Mouse (Mus musculus): Measurements from ENCODE around the gene Iqgap2. TPM values are rescaled to one million over a fixed set of nuclear protein-coding genes. Genes with fewer than 3 reads are reported as not detected.

The Iqgap2 gene
- polyA plus RNA-seq, 1 experiment from 2014 or later = 3.0 TPM

DNA sequence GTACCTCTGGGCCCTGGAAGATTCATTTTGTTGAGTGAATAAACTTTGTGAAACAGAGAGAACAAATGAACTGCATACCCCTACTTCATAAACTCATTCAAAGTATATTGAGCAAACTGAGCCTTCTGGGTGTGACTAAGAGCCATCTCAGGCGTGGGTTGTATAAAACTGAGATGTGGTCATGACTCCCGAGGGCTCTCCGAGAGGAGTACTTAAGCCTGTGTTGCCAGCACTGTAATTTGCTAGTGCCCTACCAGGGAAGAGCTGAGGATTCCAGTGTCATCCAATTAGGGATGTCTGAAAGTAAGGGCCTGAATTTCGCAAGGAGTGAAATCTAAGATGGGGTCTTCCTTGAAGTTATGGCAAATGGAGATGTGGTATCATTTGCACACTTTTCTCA lies 304.1 kb downstream of the Iqgap2 start:
- Histone ChIP-seq H3K4me1 (ENCODE audit: control insufficient read depth, insufficient read depth, low read length) (peaks cover 8% of the 10 kb centered on the region; the same call in 1 of the 2 replicates), H3K4me2 (ENCODE audit: low read length) (no peak overlapping the region), H3K9me3 (replicated peaks; ENCODE audit: control insufficient read depth, low read length, poor library complexity, severe bottlenecking) (no peaks in the 10 kb centered on the region), H3K4me3 (ENCODE audit: low read depth, low read length) (no peak overlapping the region), H3K36me3 (ENCODE audit: control insufficient read depth, insufficient read depth, low read length) (no peaks in the 10 kb centered on the region), H3K27ac (ENCODE audit: low read length) (no peak overlapping the region), H3K27me3 (ENCODE audit: control insufficient read depth, insufficient read depth, low read depth, low read length) (no peaks in the 10 kb centered on the region), H3K9ac (ENCODE audit: low read depth, low read length) (no peak overlapping the region)
- no peak for ATAC-seq
- 88% methylated on average over 4 of the region's 4 CpGs for WGBS

DNA sequence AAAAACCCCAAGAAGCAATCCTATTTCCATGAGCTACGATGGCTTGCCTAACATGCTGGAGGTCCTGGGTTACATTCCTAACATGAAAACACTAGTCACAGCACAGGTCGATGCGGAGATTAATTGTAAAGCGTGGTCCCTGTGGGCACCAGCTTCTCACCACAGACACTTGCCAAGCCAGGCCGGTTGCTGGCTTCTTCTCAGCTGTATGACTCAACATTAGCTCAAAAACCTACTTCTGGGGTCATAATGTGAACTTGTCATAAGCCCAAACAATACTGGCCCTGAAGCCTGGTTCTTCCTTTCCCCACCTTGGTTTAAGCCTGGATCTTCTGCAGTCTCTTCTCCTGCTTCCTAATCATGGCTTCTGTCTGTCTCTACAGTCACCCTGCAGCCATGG lies 306.8 kb downstream of the Iqgap2 start:
- Histone ChIP-seq H3K4me1 (ENCODE audit: control insufficient read depth, insufficient read depth, low read length) (peaks cover 8% of the 10 kb centered on the region; the same call in 1 of the 2 replicates), H3K4me3 (ENCODE audit: low read depth, low read length) (no peak overlapping the region)
- WGBS = 81% methylated on average over 5 of the region's 5 CpGs

DNA sequence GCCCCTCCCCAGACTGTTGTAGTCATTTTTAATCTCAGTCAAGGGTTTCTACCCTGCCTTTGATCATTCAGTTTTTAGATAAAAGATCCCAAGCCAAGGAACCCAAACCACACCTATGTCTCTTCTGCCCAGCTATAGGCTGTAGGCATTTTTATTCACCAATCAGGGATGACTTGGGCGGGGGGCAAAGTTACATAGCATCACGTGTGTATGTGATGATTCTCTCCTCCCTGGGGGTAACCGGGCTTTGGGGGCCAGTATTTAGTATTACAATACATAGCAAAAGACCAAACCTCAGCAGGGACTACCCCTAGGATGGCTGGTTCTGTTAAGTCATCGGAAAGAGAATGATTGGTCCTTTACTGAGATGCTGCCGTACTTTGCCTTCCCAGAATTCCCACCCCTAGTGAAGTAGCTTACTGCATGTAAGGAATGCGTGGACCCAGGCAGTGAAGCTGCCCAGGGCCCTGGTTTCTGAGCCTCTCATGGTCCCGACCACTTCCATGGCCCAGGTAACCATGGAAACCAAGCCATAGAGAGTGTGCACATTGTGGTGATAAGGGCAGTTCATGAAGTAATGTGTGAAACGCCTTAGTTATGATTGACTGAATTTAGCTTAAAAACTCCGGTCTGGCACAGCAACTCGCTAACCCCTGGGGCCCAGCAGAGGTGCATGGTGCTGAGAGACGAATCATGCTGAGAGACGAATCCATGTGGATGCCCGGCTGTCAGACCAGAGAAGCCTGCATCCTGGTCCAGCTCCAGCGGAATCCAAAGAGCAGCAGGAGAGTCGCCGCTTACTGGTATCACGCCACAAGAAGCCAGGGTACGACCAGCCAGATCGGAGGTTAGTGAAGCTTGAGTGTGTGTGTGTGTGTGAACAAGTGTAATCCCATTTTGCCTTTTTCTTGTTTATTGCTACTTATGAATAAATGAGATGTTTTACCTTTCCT lies 308.2 kb downstream of the Iqgap2 start:
- H3K27me3 ChIP-seq (ENCODE audit: control insufficient read depth, insufficient read depth, low read depth, low read length) = no peaks in the 10 kb centered on the region
- WGBS = 45% methylated on average over 19 of the region's 19 CpGs
- peak overlapping the region; percentile 37 for H3K4me2 ChIP-seq (ENCODE audit: low read length)
- H3K4me1 ChIP-seq (ENCODE audit: control insufficient read depth, insufficient read depth, low read length) = peaks cover 8% of the 10 kb centered on the region; the same call in 1 of the 2 replicates
- peak overlapping the region; percentile 11; the same call in 1 of the 2 replicates for H3K4me3 ChIP-seq (ENCODE audit: low read depth, low read length)
- ATAC-seq = peak; percentile 94
- H3K27ac ChIP-seq (ENCODE audit: low read length) = peak overlapping the region; percentile 12; the same call in 1 of the 2 replicates
- no peaks in the 10 kb centered on the region for H3K9me3 ChIP-seq (replicated peaks; ENCODE audit: control insufficient read depth, low read length, poor library complexity, severe bottlenecking)
- no peak overlapping the region for H3K9ac ChIP-seq (ENCODE audit: low read depth, low read length)
- H3K36me3 ChIP-seq (ENCODE audit: control insufficient read depth, insufficient read depth, low read length) = no peaks in the 10 kb centered on the region

More for the DNA sequence above, 306.8 kb downstream of the Iqgap2 start:
- H3K4me2 ChIP-seq (ENCODE audit: low read length) = no peak overlapping the region
- H3K27me3 ChIP-seq (ENCODE audit: control insufficient read depth, insufficient read depth, low read depth, low read length) = no peaks in the 10 kb centered on the region
- H3K9ac ChIP-seq (ENCODE audit: low read depth, low read length) = no peak overlapping the region
- ATAC-seq = no peak
- no peak overlapping the region for H3K27ac ChIP-seq (ENCODE audit: low read length)
- H3K9me3 ChIP-seq (replicated peaks; ENCODE audit: control insufficient read depth, low read length, poor library complexity, severe bottlenecking) = no peaks in the 10 kb centered on the region
- H3K36me3 ChIP-seq (ENCODE audit: control insufficient read depth, insufficient read depth, low read length) = no peaks in the 10 kb centered on the region

DNA sequence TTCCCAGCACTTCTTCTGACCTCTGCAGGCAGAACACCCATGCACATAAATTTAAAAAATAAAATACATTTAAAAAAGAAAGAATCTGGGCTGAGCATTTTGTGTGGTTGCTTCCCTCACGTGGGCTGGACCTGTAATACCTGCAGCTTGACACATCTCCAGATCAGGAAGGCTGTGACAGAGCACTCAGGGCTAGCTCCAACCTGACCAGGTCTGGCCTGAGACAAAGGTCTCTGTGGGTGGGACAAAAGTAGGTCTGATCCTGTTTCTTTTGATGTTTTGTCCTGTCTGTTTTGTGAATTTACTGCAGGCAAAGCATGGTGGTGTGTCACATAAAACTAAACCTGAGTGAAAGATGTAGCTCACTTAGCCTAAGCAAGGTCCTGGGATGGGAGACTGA lies 309.9 kb downstream of the Iqgap2 start:
- 48% methylated on average over 1 of the region's 1 CpGs for WGBS
- H3K4me3 ChIP-seq (ENCODE audit: low read depth, low read length) = no peak overlapping the region
- H3K4me2 ChIP-seq (ENCODE audit: low read length) = no peak overlapping the region
- H3K36me3 ChIP-seq (ENCODE audit: control insufficient read depth, insufficient read depth, low read length) = no peaks in the 10 kb centered on the region
- no peaks in the 10 kb centered on the region for H3K27me3 ChIP-seq (ENCODE audit: control insufficient read depth, insufficient read depth, low read depth, low read length)
- no peak overlapping the region for H3K27ac ChIP-seq (ENCODE audit: low read length)
- no peak overlapping the region for H3K9ac ChIP-seq (ENCODE audit: low read depth, low read length)
- H3K4me1 ChIP-seq (ENCODE audit: control insufficient read depth, insufficient read depth, low read length) = peaks cover 8% of the 10 kb centered on the region; the same call in 1 of the 2 replicates
- no peak for ATAC-seq
- H3K9me3 ChIP-seq (replicated peaks; ENCODE audit: control insufficient read depth, low read length, poor library complexity, severe bottlenecking) = no peaks in the 10 kb centered on the region

DNA sequence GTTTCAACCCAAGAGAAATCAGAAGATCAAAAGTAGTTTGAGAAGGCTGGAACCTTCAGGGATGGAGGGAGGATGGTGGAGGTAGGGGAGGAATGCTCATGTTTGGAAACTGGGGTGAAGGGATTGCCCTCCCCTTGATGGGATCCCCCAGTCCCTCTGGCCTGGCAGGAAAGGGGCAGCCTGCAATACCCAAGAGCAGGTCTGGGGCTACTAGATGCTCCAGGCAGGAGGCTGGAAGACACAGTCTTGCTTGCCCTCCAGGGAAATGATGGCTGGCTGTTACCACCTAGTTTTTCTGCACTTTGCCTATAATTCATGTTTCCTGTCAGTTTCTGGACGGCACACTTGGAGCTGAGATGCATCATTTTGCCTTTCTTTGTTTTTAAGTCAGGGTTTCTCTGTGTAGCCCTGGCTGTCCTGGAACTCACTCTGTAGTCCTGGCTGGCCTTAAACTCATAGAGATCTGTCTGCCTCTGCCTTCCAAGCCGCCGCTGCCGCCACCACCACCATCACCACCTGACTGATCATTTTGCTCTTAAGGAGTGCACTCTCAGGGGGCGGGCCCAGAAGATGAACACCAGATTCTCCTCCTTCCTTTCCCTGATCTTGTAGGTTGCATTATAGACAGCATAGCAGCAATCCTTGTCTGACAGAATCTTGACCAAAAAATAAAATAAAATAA lies 313.6 kb downstream of the Iqgap2 start:
- no peak for ATAC-seq
- peaks cover under 1% of the 10 kb centered on the region; the same call in 1 of the 2 replicates for H3K4me1 ChIP-seq (ENCODE audit: control insufficient read depth, insufficient read depth, low read length)
- H3K36me3 ChIP-seq (ENCODE audit: control insufficient read depth, insufficient read depth, low read length) = no peaks in the 10 kb centered on the region
- no peak overlapping the region for H3K4me2 ChIP-seq (ENCODE audit: low read length)
- H3K27ac ChIP-seq (ENCODE audit: low read length) = no peak overlapping the region
- H3K9me3 ChIP-seq (replicated peaks; ENCODE audit: control insufficient read depth, low read length, poor library complexity, severe bottlenecking) = no peaks in the 10 kb centered on the region
- no peak overlapping the region for H3K4me3 ChIP-seq (ENCODE audit: low read depth, low read length)
- no peaks in the 10 kb centered on the region for H3K27me3 ChIP-seq (ENCODE audit: control insufficient read depth, insufficient read depth, low read depth, low read length)
- H3K9ac ChIP-seq (ENCODE audit: low read depth, low read length) = no peak overlapping the region
- WGBS = 91% methylated on average over 5 of the region's 5 CpGs

Other genes starting within 250 kb of the Iqgap2 start
- gene F2rl2, start 195.1 kb downstream of the Iqgap2 start, polyA plus RNA-seq (2015; fragmentation: Nextera tagmentation; extraction: Ambion mirVana) = 0.30 and 0.40 TPM in 2 replicates
- gene Gm20075, start 189.5 kb upstream of the Iqgap2 start, polyA plus RNA-seq (2015; fragmentation: Nextera tagmentation; extraction: Ambion mirVana) = 19.9 and 21.2 TPM in 2 replicates
- 0.23 TPM in 1 of 2 replicates, not detected in the other for gene Gm17190, start 190.1 kb upstream of the Iqgap2 start, polyA plus RNA-seq (2015; fragmentation: Nextera tagmentation; extraction: Ambion mirVana)
- gene Sv2c, start 240.7 kb upstream of the Iqgap2 start, polyA plus RNA-seq (2015; fragmentation: Nextera tagmentation; extraction: Ambion mirVana) = 9.2 and 10.4 TPM in 2 replicates